Mouse (Mus musculus) intestine, postnatal 0 days (tissue): ENCODE data around the gene Coro6. TPM values are rescaled to one million over a fixed set of nuclear protein-coding genes. Genes with fewer than 3 reads are reported as not detected.

ENCODE experiments used
- ATAC-seq: fragments of 200-750 bp; cut with Nextera tagmentation; 2 replicates; pipeline ENCODE4 v1.8.0; 2017; ENCODE audit warnings: mild to moderate bottlenecking, moderate TSS enrichment, moderate library complexity
- H3K27ac ChIP-seq: fragments of 300-500 bp; sonication (generic); 2 replicates; pipeline ENCODE4 v1.5.1; 2014; ENCODE audit warnings: mild to moderate bottlenecking, low read depth, low read length, moderate library complexity
- H3K27me3 ChIP-seq: fragments of 300-500 bp; sonication (generic); replicated peaks from 2 replicates; pipeline ENCODE4 v1.6.1; 2014; ENCODE audit warnings: low read length, mixed read lengths; ENCODE audit not compliant: control insufficient read depth, insufficient read depth
- H3K36me3 ChIP-seq: fragments of 300-500 bp; sonication (generic); 2 replicates; pipeline ENCODE4 v1.6.1; 2014; ENCODE audit warnings: mild to moderate bottlenecking, moderate library complexity; ENCODE audit not compliant: control insufficient read depth, insufficient read depth
- H3K4me1 ChIP-seq: fragments of 300-500 bp; sonication (generic); replicated peaks from 2 replicates; pipeline ENCODE4 v1.6.1; 2014; ENCODE audit warnings: antibody characterized with exemption, low read length, mixed read lengths; ENCODE audit not compliant: control insufficient read depth, insufficient read depth
- H3K4me2 ChIP-seq: fragments of 300-500 bp; sonication (generic); replicated peaks from 2 replicates; pipeline ENCODE4 v1.6.1; 2014; ENCODE audit warnings: low read depth, mild to moderate bottlenecking, moderate library complexity
- H3K4me3 ChIP-seq: fragments of 300-500 bp; sonication (generic); 2 replicates; pipeline ENCODE4 v1.5.1; 2014; ENCODE audit warnings: low read depth, low read length
- H3K9ac ChIP-seq: fragments of 300-500 bp; sonication (generic); 2 replicates; pipeline ENCODE4 v1.6.1; 2014; ENCODE audit warnings: mild to moderate bottlenecking, low read depth, low read length
- H3K9me3 ChIP-seq: fragments of 300-500 bp; sonication (generic); 2 replicates; pipeline ENCODE4 v1.6.1; 2016; ENCODE audit warnings: mixed run types; ENCODE audit not compliant: control insufficient read depth
- CTCF ChIP-seq: sonication (generic); IDR thresholded peaks from 2 replicates; pipeline ENCODE4 v1.5.1; 2016; ENCODE audit warnings: low read depth, mild to moderate bottlenecking, control low read depth, antibody characterized with exemption, moderate library complexity
- WGBS: fragments of 180-500 bp; shearing (Covaris S2); extraction: QIAGEN DNeasy Blood & Tissue Kit; methylation state at CpG from one replicate; pipeline ENCODE4 v1.1.7; 2014; 5-methylcytosine and 5-hydroxymethylcytosine counted together
- polyA plus RNA-seq: library from polyadenylated mRNA; unstranded; fragments of >200 nt; fragmentation: Nextera tagmentation; extraction: Ambion mirVana; gene quantifications from 2 replicates; pipeline ENCODE4 v1.2.1, GENCODE M21; 2015

Coro6 gene
- polyA plus RNA-seq, 1 experiment from 2014 or later, result 0.18 TPM

GRCm38 (mm10) chr11:77498261-77499139 is 36.3 kb downstream of the Coro6 start:
- Histone ChIP-seq H3K36me3 (peaks cover 45% of the 10 kb centered on the region), H3K9me3 (no peaks in the 10 kb centered on the region), H3K27me3 (no peaks in the 10 kb centered on the region), H3K27ac (peak overlapping the region; percentile 30), H3K9ac (no peak overlapping the region; the same call in 1 of the 2 replicates), H3K4me3 (no peak overlapping the region), H3K4me2 (0 out of 2 replicates have a peak overlapping the region, but pooled peaks have one; percentile 6), H3K4me1 (peaks cover 17% of the 10 kb centered on the region)
- WGBS, result 74% methylated on average over 12 of the region's 12 CpGs
- no peak for TF ChIP-seq CTCF
- no peak for ATAC-seq

- no peaks in the 10 kb centered on the region for H3K27me3 ChIP-seq
- WGBS, result 88% methylated on average over 7 of the region's 7 CpGs
- no peak for TF ChIP-seq CTCF
- H3K9ac ChIP-seq, result no peak overlapping the region
- peaks cover 18% of the 10 kb centered on the region for H3K4me1 ChIP-seq
- H3K4me2 ChIP-seq, result no peak overlapping the region
- no peak for ATAC-seq
- H3K9me3 ChIP-seq, result no peaks in the 10 kb centered on the region
- H3K4me3 ChIP-seq, result no peak overlapping the region
- H3K36me3 ChIP-seq, result peaks cover 53% of the 10 kb centered on the region
- peak overlapping the region; percentile 15; the same call in 1 of the 2 replicates for H3K27ac ChIP-seq
Measured at GRCm38 (mm10) chr11:77499354-77499753, 37.1 kb downstream of the Coro6 start.

- TF ChIP-seq CTCF, result no peak
- Histone ChIP-seq H3K27ac (0 out of 2 replicates have a peak overlapping the region, but pooled peaks have one; percentile 28), H3K9ac (0 out of 2 replicates have a peak overlapping the region, but pooled peaks have one; percentile 3), H3K4me2 (no peak overlapping the region), H3K36me3 (peaks cover 66% of the 10 kb centered on the region), H3K9me3 (no peaks in the 10 kb centered on the region), H3K4me3 (no peak overlapping the region), H3K27me3 (no peaks in the 10 kb centered on the region), H3K4me1 (peaks cover 16% of the 10 kb centered on the region)
- 68% methylated on average over 17 of the region's 17 CpGs for WGBS
- no peak for ATAC-seq
Measured at GRCm38 (mm10) chr11:77500361-77501325, 38.4 kb downstream of the Coro6 start.

GRCm38 (mm10) chr11:77501392-77501791 is 39.2 kb downstream of the Coro6 start:
- peaks cover 73% of the 10 kb centered on the region for H3K36me3 ChIP-seq
- 22% methylated on average over 5 of the region's 5 CpGs for WGBS
- no peak overlapping the region for H3K4me3 ChIP-seq
- no peak overlapping the region for H3K4me2 ChIP-seq
- no peak for ATAC-seq
- 0 out of 2 replicates have a peak overlapping the region, but pooled peaks have one; percentile 3 for H3K9ac ChIP-seq
- H3K27me3 ChIP-seq, result no peaks in the 10 kb centered on the region
- H3K9me3 ChIP-seq, result no peaks in the 10 kb centered on the region
- 0 out of 2 replicates have a peak overlapping the region, but pooled peaks have one; percentile 28 for H3K27ac ChIP-seq
- peaks cover 18% of the 10 kb centered on the region for H3K4me1 ChIP-seq
- peak; percentile 92 for TF ChIP-seq CTCF

GRCm38 (mm10) chr11:77501971-77502370 is 39.8 kb downstream of the Coro6 start:
- no peaks in the 10 kb centered on the region for H3K9me3 ChIP-seq
- no peak overlapping the region for H3K4me3 ChIP-seq
- H3K27me3 ChIP-seq, result no peaks in the 10 kb centered on the region
- WGBS, result 77% methylated on average over 4 of the region's 4 CpGs
- H3K4me2 ChIP-seq, result no peak overlapping the region
- no peak overlapping the region for H3K9ac ChIP-seq
- no peak overlapping the region for H3K27ac ChIP-seq
- peaks cover 21% of the 10 kb centered on the region for H3K4me1 ChIP-seq
- peaks cover 74% of the 10 kb centered on the region for H3K36me3 ChIP-seq
- no peak for TF ChIP-seq CTCF
- ATAC-seq, result no peak
